Mouse (Mus musculus): ENCODE data around the gene Ahnak. TPM values are rescaled to one million over a fixed set of nuclear protein-coding genes. Genes with fewer than 3 reads are reported as not detected.
A peak's percentile ranks its signal among the peaks of the same experiment; 100 is the strongest.
"Not testable (repeated sequence)": the region's sequence is repeated elsewhere in the genome, so short reads cannot be mapped to it uniquely, and the experiment has no call there.

Ahnak gene
- polyA plus RNA-seq, 1 experiment from 2014 or later = 14.0 TPM

- WGBS = under 1% methylated on average over 51 of the region's 52 CpGs
- peaks cover 23% of the 10 kb centered on the region for H3K4me1 ChIP-seq (ENCODE audit: insufficient read depth, low read length)
- H3K9ac ChIP-seq (replicated peaks; ENCODE audit: low read length) = peak within 1 kb of the TSS; percentile 97
- peak; percentile 99 for ATAC-seq (ENCODE audit: low FRiP score, low TSS enrichment)
- H3K4me2 ChIP-seq (replicated peaks; ENCODE audit: low read depth, low read length) = peak within 1 kb of the TSS; percentile 89
- peak within 1 kb of the TSS; percentile 98 for H3K4me3 ChIP-seq (ENCODE audit: low read length)
- H3K27me3 ChIP-seq (ENCODE audit: insufficient read depth, low read length) = no peaks in the 10 kb centered on the region
- no peaks in the 10 kb centered on the region for H3K9me3 ChIP-seq (ENCODE audit: low read length)
- H3K36me3 ChIP-seq (ENCODE audit: insufficient read depth, low read length) = peaks cover 67% of the 10 kb centered on the region
- H3K27ac ChIP-seq (ENCODE audit: low read length) = peak within 1 kb of the TSS; percentile 98
Measured at GRCm38 (mm10) chr19:8966590-8967372, 22.3 kb upstream of the Ahnak start, which contains the start of gene Eef1g. Gene Eef1g (plus strand): TSS chr19:8967041.

GRCm38 (mm10) chr19:8967373-8967743 is 21.7 kb upstream of the Ahnak start:
- Histone ChIP-seq H3K27ac (ENCODE audit: low read length) (peak overlapping the region; percentile 78), H3K9me3 (ENCODE audit: low read length) (no peaks in the 10 kb centered on the region), H3K4me1 (ENCODE audit: insufficient read depth, low read length) (peaks cover 23% of the 10 kb centered on the region), H3K9ac (replicated peaks; ENCODE audit: low read length) (peak overlapping the region; percentile 97), H3K4me2 (replicated peaks; ENCODE audit: low read depth, low read length) (peak overlapping the region; percentile 89), H3K4me3 (ENCODE audit: low read length) (peak overlapping the region; percentile 98), H3K27me3 (ENCODE audit: insufficient read depth, low read length) (no peaks in the 10 kb centered on the region), H3K36me3 (ENCODE audit: insufficient read depth, low read length) (peaks cover 70% of the 10 kb centered on the region)
- WGBS = under 1% methylated on average over 8 of the region's 8 CpGs
- ATAC-seq (ENCODE audit: low FRiP score, low TSS enrichment) = no peak

- Histone ChIP-seq H3K9ac (replicated peaks; ENCODE audit: low read length) (peak overlapping the region; percentile 97), H3K27me3 (ENCODE audit: insufficient read depth, low read length) (no peaks in the 10 kb centered on the region), H3K4me2 (replicated peaks; ENCODE audit: low read depth, low read length) (peak overlapping the region; percentile 89), H3K27ac (ENCODE audit: low read length) (peak overlapping the region; percentile 78), H3K4me1 (ENCODE audit: insufficient read depth, low read length) (peaks cover 23% of the 10 kb centered on the region), H3K36me3 (ENCODE audit: insufficient read depth, low read length) (peaks cover 70% of the 10 kb centered on the region), H3K4me3 (ENCODE audit: low read length) (peak overlapping the region; percentile 98), H3K9me3 (ENCODE audit: low read length) (no peaks in the 10 kb centered on the region)
- no peak for ATAC-seq (ENCODE audit: low FRiP score, low TSS enrichment)
- 6% methylated on average over 9 of the region's 9 CpGs for WGBS
Measured at GRCm38 (mm10) chr19:8967893-8968292, 21.2 kb upstream of the Ahnak start.

- H3K27me3 ChIP-seq (ENCODE audit: insufficient read depth, low read length); H3K9me3 ChIP-seq (ENCODE audit: low read length); ATAC-seq (ENCODE audit: low FRiP score, low TSS enrichment); H3K4me3 ChIP-seq (ENCODE audit: low read length); H3K9ac ChIP-seq (replicated peaks; ENCODE audit: low read length); H3K27ac ChIP-seq (ENCODE audit: low read length); H3K4me2 ChIP-seq (replicated peaks; ENCODE audit: low read depth, low read length): not testable (repeated sequence)
- Histone ChIP-seq H3K36me3 (ENCODE audit: insufficient read depth, low read length) (peaks cover 86% of the 10 kb centered on the region), H3K4me1 (ENCODE audit: insufficient read depth, low read length) (peaks cover 18% of the 10 kb centered on the region)
- 85% methylated on average over 8 of the region's 8 CpGs for WGBS
Measured at GRCm38 (mm10) chr19:8972491-8972890, 16.6 kb upstream of the Ahnak start.

- no peak for ATAC-seq (ENCODE audit: low FRiP score, low TSS enrichment)
- 0 out of 2 replicates have a peak, but pooled peaks cover 4% of the 10 kb centered on the region for H3K4me1 ChIP-seq (ENCODE audit: insufficient read depth, low read length)
- no peak overlapping the region for H3K4me2 ChIP-seq (replicated peaks; ENCODE audit: low read depth, low read length)
- no peaks in the 10 kb centered on the region for H3K27me3 ChIP-seq (ENCODE audit: insufficient read depth, low read length)
- no peak overlapping the region for H3K4me3 ChIP-seq (ENCODE audit: low read length)
- H3K9ac ChIP-seq (replicated peaks; ENCODE audit: low read length) = no peak overlapping the region
- no peak overlapping the region for H3K27ac ChIP-seq (ENCODE audit: low read length)
- H3K36me3 ChIP-seq (ENCODE audit: insufficient read depth, low read length) = peaks cover 95% of the 10 kb centered on the region
- no peaks in the 10 kb centered on the region for H3K9me3 ChIP-seq (ENCODE audit: low read length)
- WGBS = 67% methylated on average over 1 of the region's 1 CpGs
Measured at GRCm38 (mm10) chr19:8974638-8975037, 14.4 kb upstream of the Ahnak start.

- Histone ChIP-seq H3K4me1 (ENCODE audit: insufficient read depth, low read length) (0 out of 2 replicates have a peak, but pooled peaks cover 4% of the 10 kb centered on the region), H3K27me3 (ENCODE audit: insufficient read depth, low read length) (no peaks in the 10 kb centered on the region), H3K36me3 (ENCODE audit: insufficient read depth, low read length) (peaks cover 93% of the 10 kb centered on the region), H3K27ac (ENCODE audit: low read length) (no peak overlapping the region), H3K4me3 (ENCODE audit: low read length) (no peak overlapping the region), H3K4me2 (replicated peaks; ENCODE audit: low read depth, low read length) (no peak overlapping the region), H3K9me3 (ENCODE audit: low read length) (no peaks in the 10 kb centered on the region), H3K9ac (replicated peaks; ENCODE audit: low read length) (no peak overlapping the region; the same call in 1 of the 2 replicates)
- 88% methylated on average over 2 of the region's 2 CpGs for WGBS
- no peak for ATAC-seq (ENCODE audit: low FRiP score, low TSS enrichment)
Measured at GRCm38 (mm10) chr19:8975491-8975890, 13.6 kb upstream of the Ahnak start.

GRCm38 (mm10) chr19:8976535-8976934 is 12.5 kb upstream of the Ahnak start:
- Histone ChIP-seq H3K4me1 (ENCODE audit: insufficient read depth, low read length) (0 out of 2 replicates have a peak, but pooled peaks cover 4% of the 10 kb centered on the region), H3K27ac (ENCODE audit: low read length) (peak overlapping the region; percentile 28; the same call in 1 of the 2 replicates), H3K36me3 (ENCODE audit: insufficient read depth, low read length) (peaks cover 84% of the 10 kb centered on the region), H3K27me3 (ENCODE audit: insufficient read depth, low read length) (no peaks in the 10 kb centered on the region), H3K9me3 (ENCODE audit: low read length) (no peaks in the 10 kb centered on the region), H3K4me2 (replicated peaks; ENCODE audit: low read depth, low read length) (no peak overlapping the region), H3K9ac (replicated peaks; ENCODE audit: low read length) (no peak overlapping the region), H3K4me3 (ENCODE audit: low read length) (no peak overlapping the region)
- 33% methylated on average over 3 of the region's 3 CpGs for WGBS
- ATAC-seq (ENCODE audit: low FRiP score, low TSS enrichment) = peak; percentile 85

GRCm38 (mm10) chr19:8980771-8981170 is 8.3 kb upstream of the Ahnak start:
- H3K27ac ChIP-seq (ENCODE audit: low read length) = no peak overlapping the region

GRCm38 (mm10) chr19:8981450-8982168 is 7.5 kb upstream of the Ahnak start:
- Histone ChIP-seq H3K36me3 (ENCODE audit: insufficient read depth, low read length) (peaks cover 37% of the 10 kb centered on the region), H3K9ac (replicated peaks; ENCODE audit: low read length) (no peak overlapping the region), H3K27me3 (ENCODE audit: insufficient read depth, low read length) (no peaks in the 10 kb centered on the region), H3K4me2 (replicated peaks; ENCODE audit: low read depth, low read length) (no peak overlapping the region), H3K4me1 (ENCODE audit: insufficient read depth, low read length) (peaks cover 16% of the 10 kb centered on the region), H3K9me3 (ENCODE audit: low read length) (no peaks in the 10 kb centered on the region), H3K27ac (ENCODE audit: low read length) (no peak overlapping the region), H3K4me3 (ENCODE audit: low read length) (no peak overlapping the region)
- ATAC-seq (ENCODE audit: low FRiP score, low TSS enrichment) = no peak
- WGBS = 79% methylated on average over 2 of the region's 2 CpGs

More at GRCm38 (mm10) chr19:8980771-8981170, 8.3 kb upstream of the Ahnak start:
- Histone ChIP-seq H3K4me2 (replicated peaks; ENCODE audit: low read depth, low read length) (no peak overlapping the region), H3K9me3 (ENCODE audit: low read length) (no peaks in the 10 kb centered on the region), H3K36me3 (ENCODE audit: insufficient read depth, low read length) (peaks cover 45% of the 10 kb centered on the region), H3K4me1 (ENCODE audit: insufficient read depth, low read length) (peaks cover 19% of the 10 kb centered on the region), H3K27me3 (ENCODE audit: insufficient read depth, low read length) (no peaks in the 10 kb centered on the region), H3K4me3 (ENCODE audit: low read length) (no peak overlapping the region), H3K9ac (replicated peaks; ENCODE audit: low read length) (no peak overlapping the region)
- no peak for ATAC-seq (ENCODE audit: low FRiP score, low TSS enrichment)
- 64% methylated on average over 5 of the region's 5 CpGs for WGBS
